Mouse (Mus musculus) spleen, adult 2 months (tissue): ENCODE data around the gene Unc93b1. TPM values are rescaled to one million over a fixed set of nuclear protein-coding genes. Genes with fewer than 3 reads are reported as not detected.
A peak's percentile ranks its signal among the peaks of the same experiment; 100 is the strongest.

Experiments
- DNase-seq, 2 experiments: peaks; one replicate each; pipeline versions ENCODE4 v3.0.0 to v3.0.0-alpha.2; 2012 to 2021; ENCODE audit warnings: low spot score in 2 of 2, low read depth in 1 of 2
- H3K27ac ChIP-seq: fragments of 200-500 bp; 2 replicates; pipeline ENCODE4 v1.5.1; 2012; ENCODE audit warnings: low read length, inconsistent platforms; ENCODE audit not compliant: insufficient read depth
- H3K27me3 ChIP-seq: fragments of 200-500 bp; 2 replicates; pipeline ENCODE4 v1.6.1; 2012; ENCODE audit warnings: mild to moderate bottlenecking, moderate library complexity, low read length, inconsistent platforms; ENCODE audit not compliant: control insufficient read depth, insufficient read depth
- H3K36me3 ChIP-seq: fragments of 200-500 bp; 2 replicates; pipeline ENCODE4 v1.6.1; 2012; ENCODE audit warnings: mild to moderate bottlenecking, low read length, inconsistent platforms; ENCODE audit not compliant: control insufficient read depth, insufficient read depth
- H3K4me1 ChIP-seq: fragments of 200-500 bp; 2 replicates; pipeline ENCODE4 v1.6.1; 2011; ENCODE audit warnings: inconsistent platforms; ENCODE audit not compliant: control insufficient read depth, insufficient read depth, insufficient read length
- H3K4me3 ChIP-seq: fragments of 200-500 bp; 2 replicates; pipeline ENCODE4 v1.5.1; 2011; ENCODE audit warnings: mild to moderate bottlenecking, inconsistent platforms; ENCODE audit not compliant: insufficient read depth, insufficient read length; ENCODE audit errors: extremely low read depth
- CTCF ChIP-seq: fragments of 200-500 bp; IDR thresholded peaks from 2 replicates; pipeline ENCODE4 v1.5.1; 2011; ENCODE audit warnings: mild to moderate bottlenecking, inconsistent platforms; ENCODE audit not compliant: insufficient read depth, insufficient read length, insufficient replicate concordance; ENCODE audit errors: extremely low read depth
- POLR2A ChIP-seq: fragments of 200-500 bp; IDR thresholded peaks from 2 replicates; pipeline ENCODE4 v1.6.1; 2011; ENCODE audit warnings: low read depth, low read length, inconsistent platforms
- WGBS: fragments of 180-500 bp; shearing (Covaris S2); methylation state at CpG from one replicate; pipeline ENCODE4 v1.1.7; 2018; 5-methylcytosine and 5-hydroxymethylcytosine counted together
- polyA plus RNA-seq: library from polyadenylated mRNA; depleted of rRNA; stranded (reverse); fragments of >200 nt; gene quantifications from 2 replicates; pipeline ENCODE4 v1.2.3, GENCODE M21; 2012

Unc93b1 gene
- polyA plus RNA-seq, 1 experiment: 753 TPM

GRCm38 (mm10) chr19:3980309-3980708, 45.3 kb downstream of the Unc93b1 start:
- H3K36me3 ChIP-seq: no peaks in the 10 kb centered on the region
- H3K27me3 ChIP-seq: no peaks in the 10 kb centered on the region
- TF ChIP-seq CTCF: peak; percentile 60; the same call in 1 of the 2 replicates
- no peak for TF ChIP-seq POLR2A
- no peak overlapping the region for H3K4me3 ChIP-seq
- 13% methylated on average over 4 of the region's 4 CpGs for WGBS
- no peaks in the 10 kb centered on the region for H3K4me1 ChIP-seq
- no peak overlapping the region for H3K27ac ChIP-seq
- DNase-seq: peak; percentile 65 to 73

- H3K4me3 ChIP-seq: no peak overlapping the region
- no peak for TF ChIP-seq POLR2A
- no peak for TF ChIP-seq CTCF
- H3K27ac ChIP-seq: no peak overlapping the region
- no peaks in the 10 kb centered on the region for H3K36me3 ChIP-seq
- 88% methylated on average over 9 of the region's 9 CpGs for whole genome bisulfite sequencing
- no peaks in the 10 kb centered on the region for H3K27me3 ChIP-seq
- H3K4me1 ChIP-seq: no peaks in the 10 kb centered on the region
- no peak for DNase-seq
Observed at GRCm38 (mm10) chr19:3980917-3981316, 45.9 kb downstream of the Unc93b1 start.

GRCm38 (mm10) chr19:3983527-3984200, 48.7 kb downstream of the Unc93b1 start:
- H3K4me1 ChIP-seq: no peaks in the 10 kb centered on the region

GRCm38 (mm10) chr19:3985261-3985681, 50.3 kb downstream of the Unc93b1 start:
- Histone ChIP-seq H3K4me3 (no peak overlapping the region), H3K4me1 (no peaks in the 10 kb centered on the region), H3K27ac (no peak overlapping the region), H3K36me3 (no peaks in the 10 kb centered on the region), H3K27me3 (no peaks in the 10 kb centered on the region)
- TF ChIP-seq POLR2A: no peak
- no peak for TF ChIP-seq CTCF
- 29% methylated on average over 8 of the region's 8 CpGs for WGBS
- no peak for DNase-seq

More at GRCm38 (mm10) chr19:3983527-3984200, 48.7 kb downstream of the Unc93b1 start:
- no peak for DNase-seq
- TF ChIP-seq POLR2A: no peak
- TF ChIP-seq CTCF: no peak
- Histone ChIP-seq H3K27ac (no peak overlapping the region), H3K27me3 (no peaks in the 10 kb centered on the region), H3K36me3 (no peaks in the 10 kb centered on the region), H3K4me3 (no peak overlapping the region)
- 89% methylated on average over 9 of the region's 9 CpGs for WGBS

- no peak for DNase-seq
- Histone ChIP-seq H3K4me1 (no peaks in the 10 kb centered on the region), H3K27ac (peak within 1 kb of the TSS; percentile 24; the same call in 1 of the 2 replicates), H3K36me3 (no peaks in the 10 kb centered on the region), H3K4me3 (no peak within 1 kb of the TSS), H3K27me3 (no peaks in the 10 kb centered on the region)
- TF ChIP-seq POLR2A (no peak), CTCF (no peak)
- WGBS: 34% methylated on average over 8 of the region's 8 CpGs
Observed at GRCm38 (mm10) chr19:3986334-3986733, 51.3 kb downstream of the Unc93b1 start, which contains the start of gene Acy3. TSS of gene Acy3 (plus strand) at chr19:3986570.

- WGBS: 97% methylated on average over 14 of the region's 14 CpGs
- TF ChIP-seq POLR2A: no peak
- Histone ChIP-seq H3K27ac (no peak overlapping the region), H3K27me3 (no peaks in the 10 kb centered on the region), H3K4me3 (no peak overlapping the region), H3K36me3 (no peaks in the 10 kb centered on the region), H3K4me1 (no peaks in the 10 kb centered on the region)
- no peak for DNase-seq
Observed at GRCm38 (mm10) chr19:3988066-3988465, 53.1 kb downstream of the Unc93b1 start.

GRCm38 (mm10) chr19:3988750-3989149, 53.8 kb downstream of the Unc93b1 start:
- no peak overlapping the region for H3K4me3 ChIP-seq
- H3K36me3 ChIP-seq: no peaks in the 10 kb centered on the region
- no peak for DNase-seq
- no peaks in the 10 kb centered on the region for H3K27me3 ChIP-seq
- TF ChIP-seq POLR2A (no peak), CTCF (no peak)
- WGBS: 97% methylated on average over 4 of the region's 4 CpGs
- no peaks in the 10 kb centered on the region for H3K4me1 ChIP-seq
- H3K27ac ChIP-seq: no peak overlapping the region
